Mouse (Mus musculus): Measurements from ENCODE around the gene Ddx3y. TPM values are rescaled to one million over a fixed set of nuclear protein-coding genes. Genes with fewer than 3 reads are reported as not detected.

The Ddx3y gene
- not detected in 2 replicates for polyA plus RNA-seq (2012; rRNA removed; ENCODE audit: low replicate concordance)

DNA sequence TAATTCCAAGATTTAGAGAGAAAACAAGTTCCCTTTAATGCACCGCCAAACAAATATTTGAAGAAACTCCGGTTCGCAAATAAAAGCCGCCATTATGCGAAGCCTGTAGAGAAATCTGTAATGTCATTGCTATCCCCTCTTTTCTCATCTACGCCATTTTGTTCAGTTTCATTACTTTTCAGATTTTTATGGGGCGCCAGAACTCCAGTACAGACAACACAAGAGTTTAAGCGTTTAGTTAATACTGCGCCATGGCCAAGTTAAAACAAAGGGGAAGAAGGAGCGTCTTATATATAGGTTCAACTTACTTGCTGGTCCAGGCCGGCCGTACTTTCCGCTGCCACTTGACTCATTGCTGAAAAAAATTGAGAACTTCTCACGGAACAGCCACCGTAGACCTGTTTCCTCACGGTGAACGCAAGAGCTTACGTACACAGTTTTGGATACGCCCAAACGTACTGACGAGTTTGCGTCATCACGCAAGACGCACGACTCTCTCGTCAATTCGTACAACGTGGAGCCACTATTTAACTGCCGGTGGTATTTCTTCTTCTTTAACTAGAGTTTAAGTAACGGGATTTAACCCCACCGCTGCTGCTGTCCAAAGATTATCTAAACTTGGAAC lies at the start of gene Ddx3y:
Gene Ddx3y, minus strand, starts transcription at position 459 of the 625 bp plus-strand sequence.

DNA sequence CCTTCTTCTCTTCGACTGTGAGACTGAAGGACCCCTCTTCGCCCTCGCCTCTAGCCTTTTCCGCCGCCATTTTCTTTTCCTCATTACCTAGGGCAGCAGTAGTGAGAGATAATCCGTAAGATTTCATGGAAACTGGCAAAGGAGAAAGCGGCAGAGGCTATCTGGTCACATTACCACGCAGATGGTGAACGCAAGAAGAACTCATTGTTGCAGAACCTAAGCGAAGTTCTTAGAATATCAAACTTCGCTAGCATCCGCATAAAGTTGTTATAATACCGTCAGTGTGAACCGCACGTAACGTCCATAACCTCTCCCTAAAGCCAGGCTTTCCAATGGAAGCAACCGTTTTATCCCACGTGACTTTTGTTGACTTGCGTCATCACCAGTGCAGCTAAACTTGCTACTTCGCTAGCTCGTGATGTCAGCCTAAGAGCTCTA lies 41.0 kb downstream of the Ddx3y start, which contains the start of gene Uty:
Gene Uty, minus strand, starts transcription at position 334 of the 438 bp plus-strand sequence.

Other genes starting within 250 kb of the Ddx3y start
- gene Uty, start 40.9 kb downstream of the Ddx3y start, polyA plus RNA-seq (2012; rRNA removed; ENCODE audit: low replicate concordance): not detected in 2 replicates
- gene Usp9y, start 173.2 kb upstream of the Ddx3y start, polyA plus RNA-seq (2012; rRNA removed; ENCODE audit: low replicate concordance): not detected in 2 replicates